In the genomic region with DNA sequence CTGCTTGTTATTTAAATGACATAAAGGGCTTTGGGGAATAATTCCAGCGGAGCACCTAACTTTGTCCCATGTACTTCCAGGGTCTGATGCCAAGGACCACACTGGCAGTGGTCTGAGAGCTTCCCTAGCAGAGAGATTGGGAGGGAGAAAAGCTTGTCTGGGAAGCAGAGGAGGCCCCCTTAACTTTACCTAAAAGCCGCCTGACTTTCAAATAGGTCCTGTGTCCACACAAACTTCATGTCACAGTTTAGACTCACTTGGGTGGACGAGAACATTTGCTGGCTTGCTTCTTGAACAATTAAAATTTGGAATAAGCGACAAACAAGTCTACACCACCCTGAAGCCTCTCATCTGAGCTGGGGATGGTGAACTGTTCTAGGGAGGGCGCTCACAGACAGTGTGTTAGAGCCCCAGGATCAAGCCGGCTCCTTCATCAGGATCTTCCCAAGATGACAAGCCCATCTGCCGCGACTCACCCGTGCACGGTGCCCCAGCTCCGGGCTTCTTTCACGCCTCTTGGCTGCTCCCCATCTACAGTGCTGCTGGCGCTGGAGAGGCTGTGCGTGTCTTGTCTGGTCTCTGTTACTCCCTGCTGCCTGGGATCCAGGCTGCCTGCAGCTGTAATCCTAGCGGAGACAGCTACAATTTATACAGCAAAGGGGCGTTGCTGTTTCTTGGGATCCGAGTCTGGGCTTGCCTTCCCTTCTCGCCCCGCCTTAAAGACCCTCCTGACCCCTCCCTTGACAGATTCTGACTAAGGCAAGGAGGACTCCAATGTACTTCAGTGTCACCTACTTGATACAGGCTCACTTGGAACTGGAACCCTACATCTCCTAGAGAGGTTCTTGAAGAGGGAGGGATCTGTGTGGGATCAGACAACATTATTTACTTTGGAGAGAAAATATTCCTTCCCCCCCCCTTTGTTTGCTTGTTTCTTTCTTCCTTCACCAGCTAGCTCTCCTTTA, we compare ENCODE assay signal across 10 mouse cellular contexts. TPM values are rescaled to one million over a fixed set of nuclear protein-coding genes. Genes with fewer than 3 reads are reported as not detected.
DNase-seq lines count a peak whose midpoint lies in the region; ATAC-seq and TF ChIP-seq lines count a peak whose summit lies in the region.
"Had no signal": no experiment of that assay in that cellular context is flagged by ENCODE, and none has a peak within 500 bp of the region (broad histone marks: within the 10 kb centered on the region; RNA-seq: fewer than 3 reads in every experiment).

A gene (minus strand): TSS at position 620 of the 965 bp plus-strand sequence.

- DNase-seq in cerebellum, adult 11-12 months = no peak
- peak; percentile 84 for DNase-seq in lung, embryonic 14.5 days
- DNase-seq in lung, adult 2 months = no peak
- DNase-seq in gastrocnemius, postnatal 25 days = peak; percentile 7
- peak; percentile 41 for DNase-seq in liver, embryonic 11.5 days (ENCODE audit: low spot score)
- no peak for DNase-seq in cerebellum, postnatal 36 days

- TF ChIP-seq CTCF in lung, embryonic 14.5 days (IDR thresholded peaks at IDR 0.05; ENCODE audit: low read depth) = peak; percentile 18; the same call in 1 of the 2 replicates
- TF ChIP-seq CTCF in lung, adult 2 months (IDR thresholded peaks at IDR 0.05; ENCODE audit: insufficient read depth, low read length) = no peak
- no peak for TF ChIP-seq CTCF in small intestine, adult 2 months (IDR thresholded peaks at IDR 0.05; ENCODE audit: extremely low read depth, insufficient read length, insufficient replicate concordance, low read depth, low read length)

- H3K4me3 ChIP-seq in lung, embryonic 14.5 days (ENCODE audit: low read depth, low read length) = peak within 1 kb of the TSS; percentile 28
- H3K4me3 ChIP-seq in lung, adult 2 months (replicated peaks; ENCODE audit: extremely low read depth, low read depth, low read length) = no peak within 1 kb of the TSS
- H3K4me3 ChIP-seq in liver, embryonic 11.5 days (ENCODE audit: low read depth, low read length) = no peak within 1 kb of the TSS
- H3K4me3 ChIP-seq in small intestine, adult 2 months (ENCODE audit: low read depth, low read length) = peak within 1 kb of the TSS; percentile 43
- H3K4me3 ChIP-seq: liver, embryonic 15.5 days had no signal

- TF ChIP-seq POLR2A in lung, adult 2 months (IDR thresholded peaks at IDR 0.05; ENCODE audit: borderline replicate concordance, extremely low read depth, low read depth, low read length) = no peak
- no peak for TF ChIP-seq POLR2A in small intestine, adult 2 months (IDR thresholded peaks at IDR 0.05; ENCODE audit: low read depth, low read length)

- peak within 1 kb of the TSS; percentile 1; the same call in 1 of the 2 replicates for H3K9ac ChIP-seq in lung, embryonic 14.5 days
- H3K9ac ChIP-seq in liver, embryonic 11.5 days (ENCODE audit: low read depth, low read length) = no peak within 1 kb of the TSS
- H3K9ac ChIP-seq: liver, embryonic 15.5 days had no signal

- H3K4me2 ChIP-seq in lung, embryonic 14.5 days = peak within 1 kb of the TSS; percentile 44
- peak within 1 kb of the TSS; percentile 30 for H3K4me2 ChIP-seq in liver, embryonic 11.5 days
- H3K4me2 ChIP-seq: liver, embryonic 15.5 days had no signal

- no peaks in the 10 kb centered on the region for H3K36me3 ChIP-seq in lung, embryonic 14.5 days (ENCODE audit: insufficient read depth)
- H3K36me3 ChIP-seq in liver, embryonic 11.5 days (ENCODE audit: control insufficient read depth, insufficient read depth, low read length) = no peaks in the 10 kb centered on the region
- H3K36me3 ChIP-seq in small intestine, adult 2 months (ENCODE audit: control insufficient read depth, insufficient read depth, low read length) = no peaks in the 10 kb centered on the region
- H3K36me3 ChIP-seq: liver, embryonic 15.5 days had no signal

- no peaks in the 10 kb centered on the region for H3K4me1 ChIP-seq in lung, embryonic 14.5 days (ENCODE audit: insufficient read depth)
- no peaks in the 10 kb centered on the region for H3K4me1 ChIP-seq in lung, adult 2 months (ENCODE audit: control insufficient read depth, insufficient read depth, low read length)
- no peaks in the 10 kb centered on the region for H3K4me1 ChIP-seq in liver, embryonic 11.5 days (replicated peaks; ENCODE audit: control insufficient read depth, insufficient read depth, low read length)
- no peaks in the 10 kb centered on the region for H3K4me1 ChIP-seq in small intestine, adult 2 months (ENCODE audit: control insufficient read depth, insufficient read depth, insufficient read length, low read length)
- H3K4me1 ChIP-seq: liver, embryonic 15.5 days had no signal

- H3K9me3 ChIP-seq in lung, embryonic 14.5 days (ENCODE audit: low read depth, low read length) = no peaks in the 10 kb centered on the region
- no peaks in the 10 kb centered on the region for H3K9me3 ChIP-seq in liver, embryonic 11.5 days (ENCODE audit: control insufficient read depth, low read length)
- H3K9me3 ChIP-seq: liver, embryonic 15.5 days had no signal

- no peaks in the 10 kb centered on the region for H3K27me3 ChIP-seq in lung, embryonic 14.5 days (ENCODE audit: insufficient read depth, low read length)
- H3K27me3 ChIP-seq in liver, embryonic 11.5 days (replicated peaks; ENCODE audit: control insufficient read depth, insufficient read depth, low read length) = no peaks in the 10 kb centered on the region
- H3K27me3 ChIP-seq in small intestine, adult 2 months (ENCODE audit: control insufficient read depth, insufficient read depth, low read length) = no peaks in the 10 kb centered on the region

- no peak within 1 kb of the TSS for H3K27ac ChIP-seq in lung, embryonic 14.5 days (ENCODE audit: low read depth)
- no peak within 1 kb of the TSS for H3K27ac ChIP-seq in liver, embryonic 11.5 days (ENCODE audit: low read depth, low read length)
- H3K27ac ChIP-seq in small intestine, adult 2 months (ENCODE audit: insufficient read depth, low read depth, low read length) = no peak within 1 kb of the TSS
- H3K27ac ChIP-seq: liver, embryonic 15.5 days had no signal

- WGBS in lung, embryonic 14.5 days = 8% methylated on average over 19 of the region's 19 CpGs
- 14% methylated on average over 19 of the region's 19 CpGs for WGBS in lung, adult 2 months
- WGBS in liver, embryonic 11.5 days = 20% methylated on average over 19 of the region's 19 CpGs
- WGBS in small intestine, adult 2 months = 15% methylated on average over 19 of the region's 19 CpGs

- peak; percentile 31; the same call in 1 of the 2 replicates for ATAC-seq in cerebellum, adult (ENCODE audit: insufficient number of reproducible peaks, low FRiP score, low TSS enrichment)
- ATAC-seq in lung, embryonic 14.5 days (ENCODE audit: insufficient read depth) = peak; percentile 96
- ATAC-seq in liver, embryonic 11.5 days (replicated peaks; ENCODE audit: low FRiP score) = no peak

RNA-seq across cellular contexts. Expression of the gene that starts here (rescaled TPM):
- polyA plus RNA-seq in lung, embryonic 14.5 days (2014; fragmentation: Nextera tagmentation; extraction: Ambion mirVana) = 3.9 and 4.1 TPM in 2 replicates
- 0.41 and 0.51 TPM in 2 replicates for polyA plus RNA-seq in lung, adult 2 months (2012; rRNA removed)
- total RNA-seq in gastrocnemius, postnatal 25 days (2021) = under 1 TPM in 1 of 2 experiments, not detected in 1; 0.15 TPM
- 0.12 TPM in 1 of 2 replicates, not detected in the other for polyA plus RNA-seq in liver, embryonic 11.5 days (2014; fragmentation: Nextera tagmentation; extraction: Ambion mirVana)
- polyA plus RNA-seq in small intestine, adult 2 months (2012; rRNA removed) = 0.35 and 0.41 TPM in 2 replicates
- total RNA-seq: common myeloid progenitor, adult 5-6 weeks had no signal
- polyA plus RNA-seq: liver, embryonic 15.5 days had no signal

Comparison
In these comparisons a context has a peak if more than half of its experiments do, and no peak if none do; other contexts are left out.
1. H3K4me3 ChIP-seq: peak in lung, embryonic 14.5 days (single experiment) and small intestine, adult 2 months (single experiment); none in lung, adult 2 months (single experiment) and liver, embryonic 11.5 days (single experiment).
2. Peak in DNase-seq in gastrocnemius, postnatal 25 days; RNA of the gene not detected or under 1 TPM.
3. Peak in DNase-seq and H3K4me2 ChIP-seq in liver, embryonic 11.5 days; RNA of the gene not detected or under 1 TPM.